Mouse (Mus musculus) right cerebral cortex, adult 18-20 months (tissue): ENCODE measurements at regions not wholly inside any gene's neighbourhood (a gene's known extent, or its start where the extent isn't known, plus 50 kb on each side); places are given as distances from the start of the nearest gene placed in this dataset.
"Not testable (repeated sequence)": the region's sequence is repeated elsewhere in the genome, so short reads cannot be mapped to it uniquely, and the experiment has no call there.

ENCODE experiments used
- DNase-seq: peaks from one replicate; pipeline ENCODE4 v3.0.0; 2022; ENCODE audit warnings: mixed read lengths

DNA sequence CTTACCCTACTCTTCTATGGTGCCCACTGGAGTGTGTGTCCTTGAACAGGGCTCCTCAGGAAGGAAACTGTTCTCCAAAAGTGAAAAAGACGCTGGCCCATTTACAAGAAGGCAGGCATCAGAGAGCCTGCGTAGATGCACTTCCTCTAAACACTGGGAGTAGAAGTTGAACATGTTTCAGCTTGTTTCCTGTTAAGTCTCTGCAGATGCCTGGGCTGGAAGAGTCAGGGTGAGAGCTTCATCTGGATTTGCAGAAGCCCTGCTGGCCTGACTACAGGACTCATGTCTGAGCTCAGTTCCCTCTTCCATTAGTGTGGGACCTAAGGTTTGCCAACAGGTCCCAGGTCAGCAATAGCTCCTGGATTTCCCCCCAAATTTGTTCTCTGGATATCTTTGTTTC is 54.7 kb upstream of the Nlrp1b start:
- DNase-seq, result no peak

DNA sequence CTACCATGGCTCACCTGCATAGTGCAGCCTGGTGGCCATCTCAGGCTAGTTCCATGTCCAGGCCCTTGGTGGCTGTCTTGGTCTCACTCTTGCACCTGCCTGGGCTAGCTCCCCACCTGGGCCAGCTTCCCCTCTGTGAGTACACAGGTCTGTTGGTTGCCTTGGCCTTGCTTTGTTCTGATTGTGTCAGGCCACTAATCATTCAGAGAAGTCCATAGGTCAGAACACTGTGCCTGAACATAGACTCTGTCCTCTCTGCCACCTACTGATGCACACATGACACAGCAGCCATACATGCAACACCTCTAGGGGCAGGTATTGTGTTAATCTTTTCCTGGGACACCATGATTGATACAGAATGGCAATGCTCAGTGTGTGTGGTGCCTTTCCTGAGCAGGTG is 57.7 kb upstream of the Nlrp1b start:
- DNase-seq, result not testable (repeated sequence)

DNA sequence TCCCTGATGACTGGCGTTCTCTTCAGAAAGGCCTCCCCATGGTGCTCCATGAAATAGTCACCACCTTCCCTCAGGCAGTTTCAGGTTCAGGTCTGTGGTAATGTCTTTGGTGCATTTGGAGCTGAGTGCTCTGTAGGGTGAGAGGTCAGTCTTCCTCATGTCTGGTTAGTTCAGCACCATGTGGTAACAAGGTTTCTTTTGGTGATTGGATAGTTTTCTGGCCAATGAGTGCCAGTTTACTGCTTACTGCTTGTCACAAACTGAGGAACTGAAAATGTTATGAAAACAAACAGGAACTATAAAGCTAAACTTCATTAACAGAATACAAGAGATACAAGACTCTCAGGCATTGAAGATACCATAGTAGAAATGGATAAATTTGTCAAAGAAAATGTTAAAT is 59.0 kb upstream of the Nlrp1b start:
- no peak for DNase-seq

DNA sequence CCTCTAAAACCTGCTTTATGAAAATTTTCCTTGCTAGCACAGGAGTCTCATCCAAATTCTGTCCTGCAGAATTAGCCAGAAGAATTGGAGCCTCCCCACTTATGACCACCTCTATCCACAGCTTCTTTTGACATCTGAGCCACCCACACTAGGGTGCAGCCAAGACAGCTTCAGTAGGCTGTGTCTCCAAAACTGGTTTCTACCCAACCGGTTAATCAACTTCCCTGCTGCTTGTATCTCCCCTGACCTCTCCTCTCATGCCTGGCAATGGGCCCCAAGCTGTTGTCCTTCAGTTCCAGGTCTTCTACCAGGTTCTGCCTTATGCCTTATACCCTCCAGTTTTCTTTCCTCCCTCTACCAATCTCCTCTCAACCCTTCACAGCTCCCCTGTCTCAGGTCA is 68.9 kb upstream of the Nlrp1b start:
- DNase-seq, result no peak

DNA sequence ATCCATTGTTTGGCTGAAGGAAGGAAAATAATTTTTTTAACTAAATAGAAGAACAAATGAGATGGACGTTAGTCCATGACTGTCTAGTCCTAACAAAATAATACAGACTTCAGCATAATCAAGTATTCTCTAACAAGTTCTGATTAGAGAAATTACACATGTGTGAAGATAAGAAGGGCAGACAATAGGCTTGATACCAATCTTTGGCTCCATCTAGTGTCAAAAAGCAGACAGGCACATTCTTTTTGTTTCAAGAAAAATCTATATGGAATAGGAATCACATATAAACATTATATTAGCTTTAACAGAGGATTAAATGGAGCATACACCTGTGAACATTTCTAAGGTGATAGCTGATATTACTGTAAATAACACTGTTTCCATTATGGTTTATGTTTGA is 92.9 kb upstream of the Nlrp1b start:
- no peak for DNase-seq

DNA sequence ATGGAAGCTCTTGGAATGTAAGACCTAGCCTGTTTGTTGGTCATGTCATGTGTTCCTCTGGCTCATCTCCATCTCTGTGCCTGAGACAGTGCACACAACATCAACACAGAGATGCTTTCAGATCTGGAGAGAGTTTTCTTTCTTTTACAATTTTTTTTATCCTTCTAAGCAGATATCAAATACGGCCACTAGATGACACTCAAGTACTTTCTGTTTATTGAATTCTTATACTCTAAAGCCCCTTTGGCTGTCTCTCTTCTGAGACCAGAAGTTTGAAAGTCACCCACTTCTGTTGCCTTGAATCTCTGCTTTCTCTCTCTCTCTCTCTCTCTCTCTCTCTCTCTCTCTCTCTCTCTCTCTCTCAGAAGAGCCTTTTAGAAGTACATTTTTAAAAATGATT is 106.9 kb upstream of the Nlrp1b start:
- no peak for DNase-seq

DNA sequence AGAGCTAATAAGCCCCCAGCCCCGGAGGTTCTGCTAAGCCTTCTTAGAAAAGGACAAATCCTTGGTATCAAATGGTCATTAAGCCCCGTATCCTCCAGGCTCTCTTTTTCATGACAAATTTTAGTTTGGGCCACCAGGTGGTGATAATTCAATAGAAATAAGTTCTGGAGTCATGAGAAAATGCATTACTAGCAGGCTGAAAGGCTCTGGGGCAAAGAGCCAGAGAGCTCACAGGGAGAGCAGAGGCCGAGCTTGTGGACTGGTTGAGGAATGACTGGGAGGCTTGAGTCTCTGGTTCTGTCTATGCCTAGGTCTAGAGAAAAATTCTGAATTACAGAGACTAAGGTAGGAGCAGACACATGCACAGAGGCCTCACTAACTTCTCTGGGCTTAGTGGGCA is 115.5 kb upstream of the Nlrp1b start:
- DNase-seq, result peak; percentile 45

DNA sequence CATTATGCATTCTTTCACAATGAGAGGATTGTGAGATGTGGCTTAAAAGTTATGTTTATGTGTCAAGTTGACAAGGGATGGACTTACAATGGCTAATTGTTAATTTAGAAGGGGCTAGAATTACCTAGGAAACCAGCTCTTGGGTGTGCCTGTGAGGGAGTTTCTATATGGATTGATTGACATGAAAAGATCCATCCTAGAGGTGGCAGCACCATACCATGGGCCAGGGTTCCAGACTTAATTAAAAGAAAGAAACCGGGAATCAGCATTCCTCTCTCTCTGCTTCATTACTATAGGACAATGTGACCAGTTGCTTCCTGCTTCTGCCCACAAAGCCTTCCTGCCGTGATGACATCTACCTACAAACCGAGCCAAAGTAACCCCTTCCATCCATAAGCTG is 126.6 kb upstream of the Nlrp1b start:
- no peak for DNase-seq

DNA sequence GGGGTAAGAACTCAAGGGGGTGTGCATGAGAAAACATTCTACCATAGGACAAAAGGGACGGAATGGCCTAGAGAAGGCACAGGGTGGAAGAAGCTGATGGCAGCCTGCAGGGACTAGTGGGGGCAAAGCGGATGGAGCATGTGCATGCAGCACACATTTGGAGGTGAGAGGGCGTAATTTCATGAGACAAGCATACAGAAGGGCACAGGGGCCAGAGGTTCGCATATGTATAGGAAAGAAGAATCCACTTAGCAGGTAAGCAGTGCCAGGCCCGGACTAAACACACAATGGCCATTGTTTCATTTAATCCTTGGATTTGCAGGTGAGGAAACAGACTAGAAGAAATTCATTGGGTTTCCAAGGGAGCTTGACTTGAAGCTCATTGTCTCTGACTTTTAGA is 130.3 kb upstream of the Nlrp1b start:
- no peak for DNase-seq

DNA sequence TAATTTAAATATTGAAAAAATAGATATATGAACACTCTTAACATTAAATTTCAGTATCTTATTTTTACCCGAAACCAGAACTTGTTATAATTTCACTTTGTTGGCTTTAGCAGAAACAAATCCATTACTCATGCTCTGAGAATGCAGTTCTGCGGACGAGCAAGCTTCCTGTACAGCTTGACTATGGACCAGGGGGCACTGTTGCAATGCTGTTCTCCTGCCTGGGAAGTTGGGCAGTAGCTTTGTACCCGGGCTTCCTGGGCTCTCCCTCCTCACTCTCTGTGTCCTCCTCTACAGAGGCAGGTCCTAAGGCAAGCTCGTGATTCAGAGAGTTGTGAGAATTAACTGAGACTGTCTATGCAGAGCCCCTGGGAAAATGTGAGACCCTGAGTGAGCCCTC is 141.3 kb upstream of the Nlrp1b start:
- no peak for DNase-seq

DNA sequence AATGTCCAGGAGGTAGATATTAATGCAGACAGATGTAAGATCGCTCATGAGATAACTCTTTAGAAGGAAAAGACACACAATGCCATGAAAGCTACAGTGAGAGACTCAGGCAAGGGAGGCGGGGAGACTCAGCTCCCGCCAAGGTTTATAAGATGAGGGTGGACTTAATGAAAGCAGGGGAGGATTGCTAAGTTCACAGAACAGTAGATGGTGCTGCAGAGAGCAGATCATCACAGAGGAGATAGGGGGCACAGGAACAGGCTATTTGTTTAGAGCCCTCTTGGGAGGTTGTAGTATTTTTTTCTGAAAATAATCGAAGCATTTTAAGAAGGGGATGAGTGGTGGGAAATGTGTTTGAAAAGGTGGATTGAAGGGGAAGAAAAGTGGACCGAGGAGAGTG is 144.6 kb upstream of the Nlrp1b start:
- DNase-seq, result no peak

DNA sequence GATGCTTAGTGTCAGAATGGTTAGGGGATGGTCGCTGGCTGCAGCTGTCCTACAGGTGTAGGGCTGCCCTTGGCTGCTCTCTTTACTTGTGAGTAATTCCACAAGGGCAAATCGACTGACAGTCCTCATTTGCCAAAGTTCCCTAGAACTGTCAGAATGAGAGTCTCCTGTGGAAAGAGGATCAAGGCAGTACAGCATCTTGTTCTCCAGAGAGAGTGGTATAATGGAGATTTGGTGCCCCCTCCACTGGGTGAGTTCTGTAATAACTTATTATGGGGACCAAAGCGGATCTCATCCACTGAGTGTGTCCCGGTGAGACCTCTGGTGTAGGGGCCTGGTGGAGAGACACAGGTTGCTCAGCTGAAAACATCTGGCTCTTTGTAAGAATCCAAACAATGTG is 157.9 kb upstream of the Nlrp1b start:
- DNase-seq, result no peak

DNA sequence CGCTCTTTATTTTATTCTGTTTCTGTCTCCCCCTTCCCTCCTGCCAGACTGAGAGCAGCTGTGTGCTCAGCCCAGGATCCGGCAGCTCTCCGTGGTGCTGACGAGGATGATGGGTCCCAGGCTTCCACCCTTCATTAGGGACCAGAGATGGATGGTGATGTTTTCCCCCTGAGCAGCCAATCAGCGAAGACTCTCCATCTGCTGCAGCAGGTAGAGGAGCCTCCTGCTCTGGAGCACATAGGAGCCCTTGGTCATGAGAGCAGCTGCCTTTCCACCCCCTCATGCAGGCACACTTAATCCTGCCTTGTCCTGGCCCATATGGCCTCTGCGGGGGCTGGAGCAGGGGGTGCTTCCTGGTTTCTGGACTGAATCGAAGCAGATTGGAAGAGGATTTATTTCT is 159.1 kb upstream of the Nlrp1b start:
- no peak for DNase-seq

DNA sequence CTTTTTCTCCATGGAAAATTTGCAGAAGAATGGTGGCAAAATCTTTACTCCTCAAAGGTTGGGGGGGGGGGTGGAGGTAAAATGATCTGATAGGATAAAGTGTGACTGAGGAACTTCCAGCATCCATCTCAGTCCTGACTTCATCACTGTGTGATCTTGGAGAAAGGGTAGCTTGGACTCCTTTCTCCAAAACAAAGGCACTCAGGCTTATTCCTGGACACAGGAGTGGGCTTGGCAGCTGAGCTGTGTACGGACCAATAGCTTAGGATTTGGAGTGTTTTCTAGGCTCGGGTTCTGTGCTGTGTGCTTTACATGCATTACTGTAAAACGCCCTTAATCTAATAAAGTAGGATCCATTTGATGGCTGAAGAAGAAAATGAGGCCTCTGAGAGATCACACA is 159.6 kb upstream of the Nlrp1b start:
- no peak for DNase-seq

DNA sequence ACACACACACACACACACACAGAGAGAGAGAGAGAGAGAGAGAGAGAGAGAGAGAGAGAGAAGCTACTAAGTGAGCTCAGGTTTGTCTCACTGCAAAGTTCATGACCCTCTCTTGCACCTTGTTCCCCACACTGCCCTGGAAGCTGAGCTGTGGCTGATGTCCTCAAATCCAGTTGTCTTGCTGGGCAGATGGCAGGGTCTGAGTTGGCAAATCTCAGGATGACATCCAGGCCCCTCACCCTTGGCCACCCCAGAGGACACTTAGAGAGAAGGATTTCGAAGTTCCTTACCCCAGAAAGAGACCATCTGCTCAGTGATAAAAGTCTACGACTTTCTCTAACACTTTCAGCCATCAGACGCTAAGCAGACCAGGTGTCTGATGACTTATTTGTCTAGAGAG is 160.1 kb upstream of the Nlrp1b start:
- DNase-seq, result no peak

DNA sequence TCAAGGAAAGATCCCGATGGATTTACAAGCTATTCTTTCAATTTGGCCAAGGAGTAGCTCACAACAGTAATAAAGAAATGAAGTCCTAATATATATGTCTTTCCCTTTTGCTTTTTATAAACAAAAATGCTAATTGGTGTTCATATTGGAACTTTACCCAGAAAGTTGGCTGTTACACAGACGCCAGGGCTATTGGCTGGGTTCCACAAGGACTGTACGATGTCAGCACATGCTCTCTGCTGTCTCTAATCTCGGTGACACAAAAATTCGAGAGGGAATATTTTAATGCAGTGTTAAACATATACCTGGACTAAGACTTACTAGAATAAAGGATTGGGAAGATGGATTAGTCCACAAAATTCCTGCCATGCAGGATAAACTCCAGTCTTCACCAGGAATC is 162.9 kb upstream of the Nlrp1b start:
- no peak for DNase-seq

DNA sequence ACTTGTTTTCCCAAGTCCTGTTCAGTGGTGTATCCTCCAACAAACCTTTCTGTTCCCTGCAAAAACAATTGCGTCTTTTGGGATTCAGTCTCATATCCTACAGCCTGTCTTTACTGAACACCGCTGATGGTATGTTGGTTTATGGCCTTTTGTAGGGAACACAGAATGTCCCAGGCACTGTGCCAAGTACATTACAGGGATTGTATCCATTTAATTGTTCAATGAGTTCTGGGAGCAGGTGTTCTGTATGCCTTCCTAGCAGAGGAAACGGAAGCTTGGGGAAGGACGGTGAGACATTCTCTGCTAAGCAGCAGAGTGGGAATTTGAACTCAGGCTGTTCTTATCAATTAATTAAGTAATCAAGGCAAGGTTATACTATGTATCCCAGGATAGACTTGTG is 164.5 kb upstream of the Nlrp1b start:
- no peak for DNase-seq

DNA sequence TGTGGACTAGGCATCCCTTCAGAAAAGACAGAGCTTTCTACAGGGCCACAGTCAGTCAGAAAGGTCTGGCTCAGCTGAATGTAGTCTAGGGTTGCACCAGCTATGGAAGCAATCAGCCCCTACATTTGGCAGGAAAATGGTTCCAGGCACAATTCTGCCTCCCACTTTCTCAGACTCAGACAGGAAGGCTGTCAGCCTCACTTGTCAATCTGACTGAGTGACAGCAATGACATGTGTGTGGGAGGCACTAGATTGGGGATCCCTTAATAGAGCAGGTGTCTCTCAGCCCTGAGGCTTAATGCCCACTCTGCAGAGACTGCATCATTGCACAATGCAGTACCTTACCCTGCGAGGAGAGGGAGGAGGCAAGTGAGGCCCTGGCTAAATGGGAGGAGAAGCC is 165.1 kb upstream of the Nlrp1b start:
- DNase-seq, result no peak

DNA sequence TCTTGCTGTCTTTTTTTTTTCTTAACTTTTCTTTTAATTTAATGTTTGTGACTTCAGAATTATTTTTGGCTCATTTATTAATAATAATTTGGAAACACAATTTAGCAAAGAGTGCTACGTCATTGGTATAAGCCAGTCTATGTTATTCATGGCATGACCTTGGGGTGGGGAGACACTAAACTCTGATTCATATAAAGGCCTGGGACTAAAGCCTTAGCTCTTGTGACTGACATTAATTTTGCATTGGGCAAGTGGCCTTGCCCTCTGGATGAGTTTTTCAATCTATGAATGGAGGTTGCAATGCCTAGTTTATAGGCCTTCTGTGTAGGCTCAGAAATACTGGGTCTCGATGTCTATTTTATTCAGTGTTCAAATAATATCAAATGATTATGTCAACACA is 169.8 kb upstream of the Nlrp1b start:
- DNase-seq, result no peak

DNA sequence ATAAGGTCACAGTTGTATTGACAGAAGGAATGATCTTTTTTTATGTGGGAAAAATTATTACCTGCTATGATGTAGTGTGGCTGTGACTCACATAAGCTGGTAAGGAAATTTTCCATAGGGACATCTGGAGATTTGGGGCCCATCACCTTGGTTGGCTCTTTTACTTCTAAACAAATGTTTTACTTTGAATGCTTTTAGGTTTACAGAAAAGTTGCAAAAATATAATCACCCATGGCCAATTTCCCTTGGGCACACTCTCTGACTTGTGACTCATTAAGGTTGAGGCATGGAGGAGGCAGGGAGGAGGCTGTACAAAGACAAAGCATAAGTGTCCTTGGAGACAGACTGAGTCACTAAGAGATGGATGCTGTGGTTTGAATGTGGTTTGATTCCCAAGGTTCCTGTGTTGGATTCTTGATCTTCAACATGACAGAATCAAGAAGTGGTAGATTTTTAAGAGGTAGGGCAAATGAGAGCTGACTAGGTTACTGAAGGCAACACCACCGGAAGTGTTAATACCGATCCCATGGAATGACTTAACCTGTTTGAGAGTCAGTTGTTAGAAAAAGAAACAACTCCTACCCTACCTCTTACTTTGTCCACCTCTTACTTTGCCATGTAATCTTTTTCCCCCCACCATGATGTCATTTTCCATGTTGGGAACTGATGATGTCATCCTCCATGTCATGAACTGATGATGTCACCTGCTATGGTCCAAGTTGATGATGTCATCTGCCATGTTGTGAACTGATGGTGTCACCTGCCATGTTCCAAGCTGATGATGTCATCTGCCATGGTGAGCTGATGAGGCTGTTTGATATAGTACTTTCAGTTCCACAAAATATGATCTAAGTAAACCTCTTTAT is 171.1 kb upstream of the Nlrp1b start:
- DNase-seq, result no peak

DNA sequence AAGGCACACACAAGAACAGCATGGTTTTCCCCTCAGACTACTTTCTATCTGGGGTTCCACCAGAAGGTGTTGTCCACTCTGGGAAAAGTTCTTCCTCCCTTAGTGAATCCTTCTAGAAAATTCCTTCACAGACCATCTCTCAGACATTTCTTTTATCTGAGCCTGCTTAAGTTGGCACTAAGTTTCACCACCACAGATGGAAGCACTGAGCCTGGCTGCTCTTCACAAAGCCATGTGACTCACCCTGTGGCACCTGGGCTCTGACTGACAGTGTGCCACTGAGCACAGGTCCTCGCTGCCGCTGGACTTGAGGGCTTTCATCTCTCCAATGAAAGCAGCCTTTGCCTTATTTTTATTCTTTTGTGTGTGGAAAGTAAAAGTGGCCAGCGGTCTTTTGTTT is 173.8 kb upstream of the Nlrp1b start:
- DNase-seq, result no peak

DNA sequence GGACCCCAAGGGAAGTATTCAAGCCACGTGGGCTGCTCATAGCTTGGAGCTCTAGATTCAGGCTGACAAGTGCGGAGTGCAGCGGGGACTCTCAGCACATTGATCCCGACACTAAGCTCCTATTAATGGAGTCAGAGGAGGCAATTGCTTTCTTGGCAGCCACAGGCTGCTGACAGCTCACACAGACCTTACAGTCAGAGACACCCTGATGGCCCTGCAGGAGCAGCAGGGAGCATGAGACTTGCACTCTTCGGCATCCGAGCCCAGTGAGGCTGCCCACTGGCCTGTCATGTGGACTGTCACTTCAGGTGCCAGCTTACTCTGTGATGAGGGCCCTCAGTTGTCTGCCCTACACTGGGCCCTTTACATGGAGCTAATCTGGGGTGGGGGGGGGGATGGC is 176.5 kb upstream of the Nlrp1b start:
- DNase-seq, result no peak

DNA sequence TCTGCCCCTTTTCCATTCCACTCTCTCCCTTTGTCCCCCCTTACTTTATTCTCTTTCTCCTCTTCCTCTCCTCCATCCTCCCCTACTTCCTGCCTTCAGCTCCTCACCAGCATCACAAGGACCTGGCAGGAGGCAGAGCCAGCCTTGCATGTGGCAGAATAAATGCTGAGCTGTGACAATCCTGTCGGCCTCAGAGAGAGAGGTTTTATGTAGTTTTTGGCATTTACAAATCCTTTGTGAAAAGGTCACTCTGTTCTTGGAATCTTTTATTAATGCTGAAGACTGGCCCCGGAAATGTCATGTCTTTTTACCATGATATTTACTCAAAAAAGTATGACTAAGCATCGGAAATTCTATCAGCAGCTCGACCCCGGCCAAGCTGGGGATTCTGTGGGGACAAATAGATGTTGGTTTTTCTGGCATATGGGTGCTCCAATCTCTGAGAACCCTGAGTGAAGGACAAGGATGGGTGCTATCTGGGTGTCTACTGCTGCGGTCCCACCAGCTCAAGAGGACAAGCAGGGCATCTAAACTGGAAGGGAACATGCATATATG is 178.8 kb upstream of the Nlrp1b start:
- no peak for DNase-seq

DNA sequence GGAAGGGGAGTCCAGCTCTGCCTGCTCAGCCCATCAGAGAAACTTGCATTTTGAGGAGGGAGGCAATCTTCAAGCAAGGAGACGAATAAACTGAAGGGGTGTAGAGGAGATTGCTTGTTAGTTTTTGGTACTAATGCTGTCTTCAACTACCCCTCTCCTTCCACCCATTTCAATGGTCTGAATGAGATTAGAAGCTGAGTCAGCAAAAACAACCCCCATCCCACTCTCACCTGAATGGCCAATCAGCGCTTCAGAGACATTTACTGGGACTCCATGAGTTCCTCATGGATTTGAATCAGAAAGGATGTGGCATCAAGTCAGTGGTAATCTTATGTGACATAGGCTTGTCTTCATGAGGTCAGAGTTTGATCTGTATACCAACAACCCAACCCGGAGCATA is 180.0 kb upstream of the Nlrp1b start:
- no peak for DNase-seq

DNA sequence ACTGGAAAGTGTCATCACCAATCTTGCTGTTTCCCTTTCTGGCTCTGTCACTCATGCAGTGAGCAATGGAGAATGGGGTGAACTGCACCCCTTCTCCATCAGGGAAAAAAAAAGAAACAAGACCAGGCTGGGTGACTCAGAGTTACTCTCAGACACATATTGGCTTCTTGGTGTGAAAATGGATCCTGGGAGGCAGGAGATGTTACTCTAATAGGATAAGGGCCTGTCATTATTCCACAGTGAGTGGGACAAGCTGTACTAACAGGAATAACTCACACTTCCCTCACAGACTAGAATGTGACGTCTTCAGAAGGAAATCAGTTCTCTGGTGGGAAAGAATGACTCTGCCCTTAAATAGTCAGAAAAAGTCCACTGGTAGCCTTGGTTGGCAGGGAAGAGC is 181.4 kb upstream of the Nlrp1b start:
- DNase-seq, result no peak
